Mouse (Mus musculus): ENCODE results near the gene Twf2. TPM values are rescaled to one million over a fixed set of nuclear protein-coding genes. Genes with fewer than 3 reads are reported as not detected.

Gene Twf2
- polyA plus RNA-seq, 1 experiment from 2014 or later = 49.6 TPM

DNA sequence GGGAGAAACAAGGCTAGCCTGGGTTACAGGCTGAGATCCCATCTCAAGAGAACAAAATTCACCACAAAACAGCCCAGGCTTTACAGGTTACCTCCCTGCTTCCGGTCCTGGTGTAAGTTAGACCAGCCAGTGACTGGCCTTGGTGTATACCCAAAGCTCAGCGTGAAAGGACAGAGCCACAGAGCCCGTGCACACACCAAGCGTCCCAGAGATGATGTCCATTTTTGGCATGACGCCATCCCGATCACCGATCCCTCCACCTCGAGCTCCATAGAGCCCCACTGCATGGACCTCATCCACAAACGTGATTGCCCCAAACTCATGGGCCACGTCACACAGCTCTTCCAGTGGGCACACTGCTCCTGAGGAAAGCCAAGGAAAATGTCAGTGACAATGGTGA, 35.0 kb downstream of the Twf2 start:
- ATAC-seq (ENCODE audit: low FRiP score) (no peak), DNase-seq (ENCODE audit: low spot score) (no peak)
- Histone ChIP-seq H3K9me3 (ENCODE audit: control insufficient read depth, low read length) (no peaks in the 10 kb centered on the region), H3K4me1 (replicated peaks; ENCODE audit: control insufficient read depth, insufficient read depth, low read length) (no peaks in the 10 kb centered on the region), H3K4me2 (replicated peaks) (no peak overlapping the region), H3K9ac (no peak overlapping the region), H3K4me3 (replicated peaks; ENCODE audit: low read length) (no peak overlapping the region), H3K27ac (no peak overlapping the region), H3K27me3 (ENCODE audit: control insufficient read depth, insufficient read depth, low read length) (no peaks in the 10 kb centered on the region), H3K36me3 (replicated peaks; ENCODE audit: control insufficient read depth, insufficient read depth) (peaks cover 99% of the 10 kb centered on the region)
- WGBS = 95% methylated on average over 10 of the region's 10 CpGs

GRCm38 (mm10) chr9:106241541-106242164, 38.7 kb downstream of the Twf2 start:
- no peaks in the 10 kb centered on the region for H3K9me3 ChIP-seq (ENCODE audit: control insufficient read depth, low read length)

GRCm38 (mm10) chr9:106242813-106243488, 40.0 kb downstream of the Twf2 start:
- peaks cover 57% of the 10 kb centered on the region for H3K36me3 ChIP-seq (replicated peaks; ENCODE audit: control insufficient read depth, insufficient read depth)
- DNase-seq (ENCODE audit: low spot score) (no peak), ATAC-seq (ENCODE audit: low FRiP score) (no peak)
- no peak overlapping the region for H3K4me3 ChIP-seq (replicated peaks; ENCODE audit: low read length)
- H3K27ac ChIP-seq = no peak overlapping the region
- 81% methylated on average over 19 of the region's 19 CpGs for WGBS
- H3K4me1 ChIP-seq (replicated peaks; ENCODE audit: control insufficient read depth, insufficient read depth, low read length) = peaks cover 15% of the 10 kb centered on the region
- H3K27me3 ChIP-seq (ENCODE audit: control insufficient read depth, insufficient read depth, low read length) = no peaks in the 10 kb centered on the region
- no peak overlapping the region for H3K4me2 ChIP-seq (replicated peaks)
- no peak overlapping the region for H3K9ac ChIP-seq
- H3K9me3 ChIP-seq (ENCODE audit: control insufficient read depth, low read length) = no peaks in the 10 kb centered on the region

More at GRCm38 (mm10) chr9:106241541-106242164, 38.7 kb downstream of the Twf2 start:
- Histone ChIP-seq H3K27ac (no peak overlapping the region), H3K4me3 (replicated peaks; ENCODE audit: low read length) (no peak overlapping the region), H3K36me3 (replicated peaks; ENCODE audit: control insufficient read depth, insufficient read depth) (peaks cover 70% of the 10 kb centered on the region), H3K4me1 (replicated peaks; ENCODE audit: control insufficient read depth, insufficient read depth, low read length) (peaks cover 8% of the 10 kb centered on the region), H3K9ac (no peak overlapping the region), H3K4me2 (replicated peaks) (no peak overlapping the region), H3K27me3 (ENCODE audit: control insufficient read depth, insufficient read depth, low read length) (no peaks in the 10 kb centered on the region)
- DNase-seq (ENCODE audit: low spot score) = no peak
- no peak for ATAC-seq (ENCODE audit: low FRiP score)
- WGBS = 96% methylated on average over 10 of the region's 10 CpGs

GRCm38 (mm10) chr9:106249550-106249949, 46.6 kb downstream of the Twf2 start:
- DNase-seq (ENCODE audit: low spot score) = no peak
- Histone ChIP-seq H3K4me3 (replicated peaks; ENCODE audit: low read length) (no peak overlapping the region), H3K27me3 (ENCODE audit: control insufficient read depth, insufficient read depth, low read length) (no peaks in the 10 kb centered on the region), H3K9me3 (ENCODE audit: control insufficient read depth, low read length) (no peaks in the 10 kb centered on the region), H3K4me2 (replicated peaks) (no peak overlapping the region), H3K36me3 (replicated peaks; ENCODE audit: control insufficient read depth, insufficient read depth) (peaks cover 4% of the 10 kb centered on the region; the same call in 1 of the 2 replicates), H3K4me1 (replicated peaks; ENCODE audit: control insufficient read depth, insufficient read depth, low read length) (peaks cover 27% of the 10 kb centered on the region), H3K27ac (no peak overlapping the region), H3K9ac (no peak overlapping the region)
- ATAC-seq (ENCODE audit: low FRiP score) = no peak
- 90% methylated on average over 11 of the region's 11 CpGs for WGBS

- no peaks in the 10 kb centered on the region for H3K9me3 ChIP-seq (ENCODE audit: control insufficient read depth, low read length)
- peaks cover 2% of the 10 kb centered on the region; the same call in 1 of the 2 replicates for H3K36me3 ChIP-seq (replicated peaks; ENCODE audit: control insufficient read depth, insufficient read depth)
- no peaks in the 10 kb centered on the region for H3K27me3 ChIP-seq (ENCODE audit: control insufficient read depth, insufficient read depth, low read length)
- DNase-seq (ENCODE audit: low spot score) = no peak
- H3K27ac ChIP-seq = no peak overlapping the region
- ATAC-seq (ENCODE audit: low FRiP score) = no peak
- H3K4me1 ChIP-seq (replicated peaks; ENCODE audit: control insufficient read depth, insufficient read depth, low read length) = peaks cover 27% of the 10 kb centered on the region
- no peak overlapping the region for H3K4me2 ChIP-seq (replicated peaks)
- no peak overlapping the region for H3K9ac ChIP-seq
- H3K4me3 ChIP-seq (replicated peaks; ENCODE audit: low read length) = no peak overlapping the region
- 60% methylated on average over 4 of the region's 4 CpGs for WGBS
Observed at GRCm38 (mm10) chr9:106250245-106250644, 47.3 kb downstream of the Twf2 start.

DNA sequence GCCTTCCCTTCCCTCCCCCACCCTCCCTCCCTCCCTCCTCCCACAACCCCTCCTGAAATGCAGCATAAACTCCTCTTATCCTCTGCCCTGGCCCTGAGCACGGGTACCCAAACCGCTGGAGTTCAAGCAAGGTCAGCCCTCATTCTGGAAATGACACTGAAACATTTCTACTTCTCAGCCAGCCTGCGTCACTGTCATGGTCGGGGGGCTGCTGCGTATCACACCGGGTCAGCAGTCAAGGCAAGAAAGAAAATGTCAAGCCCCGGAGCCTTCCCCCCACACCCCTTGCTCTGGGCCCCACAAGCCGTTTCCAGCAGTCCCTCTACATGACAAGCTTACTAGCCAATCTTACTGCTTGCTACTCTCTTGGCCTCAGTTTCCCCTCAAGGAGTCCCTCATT, 48.2 kb downstream of the Twf2 start:
- H3K4me1 ChIP-seq (replicated peaks; ENCODE audit: control insufficient read depth, insufficient read depth, low read length) = peaks cover 25% of the 10 kb centered on the region
- ATAC-seq (ENCODE audit: low FRiP score) (no peak), DNase-seq (ENCODE audit: low spot score) (no peak)
- no peak overlapping the region for H3K4me3 ChIP-seq (replicated peaks; ENCODE audit: low read length)
- H3K27me3 ChIP-seq (ENCODE audit: control insufficient read depth, insufficient read depth, low read length) = no peaks in the 10 kb centered on the region
- WGBS = 70% methylated on average over 8 of the region's 8 CpGs
- no peak overlapping the region for H3K27ac ChIP-seq
- H3K36me3 ChIP-seq (replicated peaks; ENCODE audit: control insufficient read depth, insufficient read depth) = no peaks in the 10 kb centered on the region
- no peak overlapping the region for H3K9ac ChIP-seq
- H3K9me3 ChIP-seq (ENCODE audit: control insufficient read depth, low read length) = no peaks in the 10 kb centered on the region
- no peak overlapping the region for H3K4me2 ChIP-seq (replicated peaks)

- no peak for ATAC-seq (ENCODE audit: low FRiP score)
- H3K9me3 ChIP-seq (ENCODE audit: control insufficient read depth, low read length) = no peaks in the 10 kb centered on the region
- DNase-seq (ENCODE audit: low spot score) = no peak
- H3K27ac ChIP-seq = no peak overlapping the region
- H3K4me3 ChIP-seq (replicated peaks; ENCODE audit: low read length) = no peak overlapping the region
- no peak overlapping the region for H3K9ac ChIP-seq
- no peaks in the 10 kb centered on the region for H3K27me3 ChIP-seq (ENCODE audit: control insufficient read depth, insufficient read depth, low read length)
- H3K36me3 ChIP-seq (replicated peaks; ENCODE audit: control insufficient read depth, insufficient read depth) = no peaks in the 10 kb centered on the region
- WGBS = 79% methylated on average over 2 of the region's 2 CpGs
- no peak overlapping the region for H3K4me2 ChIP-seq (replicated peaks)
- 0 out of 2 replicates have a peak, but pooled peaks cover under 1% of the 10 kb centered on the region for H3K4me1 ChIP-seq (replicated peaks; ENCODE audit: control insufficient read depth, insufficient read depth, low read length)
Observed at GRCm38 (mm10) chr9:106254001-106254400, 51.1 kb downstream of the Twf2 start.

DNA sequence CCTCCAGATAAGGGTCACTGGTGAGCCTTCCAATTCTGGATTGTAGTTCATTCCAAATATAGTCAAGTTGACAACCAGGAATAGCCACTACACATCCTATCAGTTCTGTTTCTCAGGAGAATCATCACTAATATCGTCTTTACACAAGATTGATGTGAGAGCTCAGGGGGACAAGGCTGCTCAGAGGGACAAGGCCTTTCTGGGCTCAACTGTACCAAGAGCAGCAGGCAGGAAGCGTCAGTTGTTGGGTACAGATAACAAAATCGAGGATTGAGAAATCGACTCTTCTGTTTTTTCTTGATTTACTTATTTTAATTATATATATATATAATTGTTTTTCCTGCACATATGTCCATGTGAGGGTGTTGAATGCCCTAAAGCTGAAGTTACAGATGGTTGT, 55.5 kb downstream of the Twf2 start:
- H3K27me3 ChIP-seq (ENCODE audit: control insufficient read depth, insufficient read depth, low read length) = no peaks in the 10 kb centered on the region
- no peak overlapping the region for H3K27ac ChIP-seq
- H3K9me3 ChIP-seq (ENCODE audit: control insufficient read depth, low read length) = no peaks in the 10 kb centered on the region
- no peak for ATAC-seq (ENCODE audit: low FRiP score)
- no peaks in the 10 kb centered on the region for H3K36me3 ChIP-seq (replicated peaks; ENCODE audit: control insufficient read depth, insufficient read depth)
- H3K4me1 ChIP-seq (replicated peaks; ENCODE audit: control insufficient read depth, insufficient read depth, low read length) = no peaks in the 10 kb centered on the region
- H3K4me2 ChIP-seq (replicated peaks) = no peak overlapping the region
- H3K9ac ChIP-seq = no peak overlapping the region
- DNase-seq (ENCODE audit: low spot score) = no peak
- no peak overlapping the region for H3K4me3 ChIP-seq (replicated peaks; ENCODE audit: low read length)
- 92% methylated on average over 4 of the region's 4 CpGs for WGBS

- WGBS = 72% methylated on average over 5 of the region's 5 CpGs
- Histone ChIP-seq H3K9me3 (ENCODE audit: control insufficient read depth, low read length) (no peaks in the 10 kb centered on the region), H3K36me3 (replicated peaks; ENCODE audit: control insufficient read depth, insufficient read depth) (no peaks in the 10 kb centered on the region), H3K4me2 (replicated peaks) (no peak overlapping the region), H3K27ac (no peak overlapping the region), H3K4me3 (replicated peaks; ENCODE audit: low read length) (no peak overlapping the region), H3K4me1 (replicated peaks; ENCODE audit: control insufficient read depth, insufficient read depth, low read length) (no peaks in the 10 kb centered on the region), H3K9ac (no peak overlapping the region), H3K27me3 (ENCODE audit: control insufficient read depth, insufficient read depth, low read length) (no peaks in the 10 kb centered on the region)
- no peak for DNase-seq (ENCODE audit: low spot score)
- no peak for ATAC-seq (ENCODE audit: low FRiP score)
Observed at GRCm38 (mm10) chr9:106258990-106259389, 56.1 kb downstream of the Twf2 start.
